ENCODE assay signal across 16 mouse cellular contexts in the genomic region with DNA sequence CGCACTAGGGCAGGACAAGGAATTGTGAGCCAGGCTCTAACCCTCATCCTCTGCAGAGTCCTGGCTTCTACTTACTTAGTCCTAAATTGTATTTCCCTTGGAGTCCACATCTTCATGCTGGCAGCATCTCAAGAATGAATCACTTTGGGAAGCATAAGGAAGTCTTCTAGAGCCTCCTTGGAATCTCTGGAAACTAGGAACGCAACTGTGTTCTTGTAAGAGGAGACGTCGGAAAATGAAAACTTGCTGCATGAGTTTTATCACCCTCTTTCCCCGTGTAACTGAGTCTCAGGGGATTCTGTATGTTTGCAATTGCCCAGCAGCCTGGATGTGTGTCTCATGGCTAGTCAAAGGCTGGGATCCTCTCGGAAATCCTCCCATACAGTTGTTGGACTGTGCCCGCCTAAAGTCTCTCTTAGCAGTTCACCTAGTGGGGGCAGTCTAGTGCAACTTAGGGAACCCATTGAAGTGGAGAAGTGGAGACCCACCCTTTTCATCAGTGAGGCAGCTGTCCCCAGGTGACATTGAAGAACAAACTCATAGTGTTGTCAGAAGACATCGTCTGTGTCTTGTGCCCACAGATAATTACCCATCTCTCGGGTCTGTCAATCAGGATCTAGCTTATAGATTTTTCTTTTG. TPM values are rescaled to one million over a fixed set of nuclear protein-coding genes. Genes with fewer than 3 reads are reported as not detected.
DNase-seq lines count a peak whose midpoint lies in the region; ATAC-seq and TF ChIP-seq lines count a peak whose summit lies in the region.
"Had no signal": no experiment of that assay in that cellular context is flagged by ENCODE, and none has a peak within 500 bp of the region (broad histone marks: within the 10 kb centered on the region; RNA-seq: fewer than 3 reads in every experiment).

No protein-coding gene starts in this region.

- DNase-seq in forebrain, postnatal 0 days, result no peak
- DNase-seq in kidney, adult 2 months, result peak; percentile 26
- peak; percentile 39 for DNase-seq in urinary bladder, postnatal 14 days (ENCODE audit: low spot score)
- no peak for DNase-seq in urinary bladder, postnatal 4 days (ENCODE audit: low spot score in 2 of 2)
- DNase-seq: cerebellum, adult 2 months; gastrocnemius, postnatal 10 days; kidney, adult 9 months; thymus, adult 2 months had no signal

- TF ChIP-seq POLR2A in kidney, adult 2 months (IDR thresholded peaks at IDR 0.05; ENCODE audit: low read depth, low read length), result no peak

- no peaks in the 10 kb centered on the region for H3K9me3 ChIP-seq in forebrain, postnatal 0 days (ENCODE audit: low read length)
- H3K9me3 ChIP-seq in forebrain, embryonic 16.5 days (ENCODE audit: control insufficient read depth, low read length), result no peaks in the 10 kb centered on the region
- H3K9me3 ChIP-seq in kidney, embryonic 15.5 days (replicated peaks), result no peaks in the 10 kb centered on the region
- no peaks in the 10 kb centered on the region for H3K9me3 ChIP-seq in midbrain, embryonic 15.5 days
- H3K9me3 ChIP-seq: hindbrain, embryonic 13.5 days; midbrain, embryonic 13.5 days had no signal

- H3K27ac ChIP-seq in forebrain, postnatal 0 days (ENCODE audit: low read depth, low read length), result no peak overlapping the region
- H3K27ac ChIP-seq in forebrain, embryonic 16.5 days (ENCODE audit: low read length), result no peak overlapping the region
- no peak overlapping the region for H3K27ac ChIP-seq in kidney, adult 2 months (ENCODE audit: insufficient read depth, low read depth, low read length)
- H3K27ac ChIP-seq in kidney, embryonic 15.5 days, result no peak overlapping the region
- H3K27ac ChIP-seq in midbrain, embryonic 15.5 days, result no peak overlapping the region
- H3K27ac ChIP-seq: hindbrain, embryonic 13.5 days; midbrain, embryonic 13.5 days had no signal

- 0 out of 2 replicates have a peak, but pooled peaks have one; percentile 3 for TF ChIP-seq CTCF in forebrain, postnatal 0 days (IDR thresholded peaks at IDR 0.05; ENCODE audit: low read depth)
- no peak for TF ChIP-seq CTCF in kidney, adult 2 months (conservative IDR thresholded peaks at IDR 0.05; ENCODE audit: insufficient read depth, insufficient read length, low read depth, low read length)

- H3K9ac ChIP-seq in forebrain, postnatal 0 days, result no peak overlapping the region
- H3K9ac ChIP-seq in forebrain, embryonic 16.5 days (replicated peaks; ENCODE audit: low read depth, low read length), result no peak overlapping the region
- no peak overlapping the region for H3K9ac ChIP-seq in kidney, embryonic 15.5 days
- no peak overlapping the region for H3K9ac ChIP-seq in midbrain, embryonic 15.5 days
- H3K9ac ChIP-seq: hindbrain, embryonic 13.5 days; midbrain, embryonic 13.5 days had no signal

- WGBS in forebrain, postnatal 0 days, result 85% methylated on average over 9 of the region's 9 CpGs
- WGBS in forebrain, embryonic 16.5 days, result 89% methylated on average over 9 of the region's 9 CpGs
- 72% methylated on average over 9 of the region's 9 CpGs for WGBS in kidney, adult 2 months
- WGBS in kidney, embryonic 15.5 days, result 72% methylated on average over 9 of the region's 9 CpGs
- 86% methylated on average over 9 of the region's 9 CpGs for WGBS in midbrain, embryonic 15.5 days

- H3K36me3 ChIP-seq in forebrain, postnatal 0 days (ENCODE audit: insufficient read depth), result no peaks in the 10 kb centered on the region
- no peaks in the 10 kb centered on the region for H3K36me3 ChIP-seq in forebrain, embryonic 16.5 days (ENCODE audit: control insufficient read depth, insufficient read depth)
- no peaks in the 10 kb centered on the region for H3K36me3 ChIP-seq in kidney, adult 2 months (ENCODE audit: control insufficient read depth, insufficient read depth, low read length)
- H3K36me3 ChIP-seq in kidney, embryonic 15.5 days, result no peaks in the 10 kb centered on the region
- H3K36me3 ChIP-seq in midbrain, embryonic 15.5 days (replicated peaks), result no peaks in the 10 kb centered on the region
- H3K36me3 ChIP-seq: G1E; hindbrain, embryonic 13.5 days; midbrain, embryonic 13.5 days had no signal

- H3K27me3 ChIP-seq in forebrain, postnatal 0 days (ENCODE audit: insufficient read depth, low read length), result no peaks in the 10 kb centered on the region
- no peaks in the 10 kb centered on the region for H3K27me3 ChIP-seq in forebrain, embryonic 16.5 days (replicated peaks; ENCODE audit: control insufficient read depth, insufficient read depth, low read length)
- H3K27me3 ChIP-seq in kidney, adult 2 months (replicated peaks; ENCODE audit: control insufficient read depth, insufficient read depth, low read length), result no peaks in the 10 kb centered on the region
- no peaks in the 10 kb centered on the region for H3K27me3 ChIP-seq in kidney, embryonic 15.5 days
- H3K27me3 ChIP-seq in midbrain, embryonic 15.5 days (replicated peaks), result no peaks in the 10 kb centered on the region
- H3K27me3 ChIP-seq: hindbrain, embryonic 13.5 days; midbrain, embryonic 13.5 days had no signal

- H3K4me3 ChIP-seq in forebrain, postnatal 0 days (ENCODE audit: low read depth, low read length), result no peak overlapping the region
- H3K4me3 ChIP-seq in forebrain, embryonic 16.5 days (replicated peaks; ENCODE audit: low read length), result no peak overlapping the region
- no peak overlapping the region for H3K4me3 ChIP-seq in kidney, adult 2 months (ENCODE audit: insufficient read depth, low read depth, low read length)
- no peak overlapping the region for H3K4me3 ChIP-seq in kidney, embryonic 15.5 days (replicated peaks)
- no peak overlapping the region for H3K4me3 ChIP-seq in midbrain, embryonic 15.5 days
- H3K4me3 ChIP-seq: hindbrain, embryonic 13.5 days; midbrain, embryonic 13.5 days had no signal

- ATAC-seq in forebrain, postnatal 0 days, result no peak
- ATAC-seq in forebrain, embryonic 16.5 days, result no peak
- ATAC-seq in kidney, embryonic 15.5 days (replicated peaks; ENCODE audit: low FRiP score), result no peak
- no peak for ATAC-seq in midbrain, embryonic 15.5 days (replicated peaks)
- ATAC-seq in granulocyte monocyte progenitor cell, adult 5-6 weeks (replicated peaks; ENCODE audit: poor library complexity, severe bottlenecking), result no peak
- ATAC-seq: midbrain, embryonic 13.5 days had no signal

- H3K4me2 ChIP-seq in forebrain, postnatal 0 days (ENCODE audit: low read depth), result no peak overlapping the region
- H3K4me2 ChIP-seq in forebrain, embryonic 16.5 days (ENCODE audit: low read length), result no peak overlapping the region
- H3K4me2 ChIP-seq in kidney, embryonic 15.5 days, result no peak overlapping the region
- no peak overlapping the region for H3K4me2 ChIP-seq in midbrain, embryonic 15.5 days
- H3K4me2 ChIP-seq: hindbrain, embryonic 13.5 days; midbrain, embryonic 13.5 days had no signal

- H3K4me1 ChIP-seq in forebrain, postnatal 0 days (ENCODE audit: insufficient read depth), result no peaks in the 10 kb centered on the region
- no peaks in the 10 kb centered on the region for H3K4me1 ChIP-seq in forebrain, embryonic 16.5 days (replicated peaks; ENCODE audit: control insufficient read depth, insufficient read depth, low read length)
- H3K4me1 ChIP-seq in kidney, adult 2 months (ENCODE audit: control insufficient read depth, insufficient read depth, low read length), result no peaks in the 10 kb centered on the region
- H3K4me1 ChIP-seq in kidney, embryonic 15.5 days, result peaks cover 14% of the 10 kb centered on the region
- peaks cover 2% of the 10 kb centered on the region; the same call in 1 of the 2 replicates for H3K4me1 ChIP-seq in midbrain, embryonic 15.5 days
- H3K4me1 ChIP-seq: hindbrain, embryonic 13.5 days; midbrain, embryonic 13.5 days had no signal

RNA-seq across cellular contexts. Expression of a gene that starts 34.2 kb away (rescaled TPM):
- total RNA-seq in forebrain, postnatal 0 days (2014; rRNA removed), result not detected in 2 replicates
- not detected in 2 replicates for polyA plus RNA-seq in forebrain, postnatal 0 days (2015; fragmentation: Nextera tagmentation; extraction: Ambion mirVana)
- 0.11 TPM in 1 of 2 replicates, not detected in the other for polyA plus RNA-seq in forebrain, embryonic 16.5 days (2015; fragmentation: Nextera tagmentation; extraction: Ambion mirVana)
- polyA plus RNA-seq in kidney, adult 2 months (2012; rRNA removed), result 0.77 and 1.1 TPM in 2 replicates
- 4.6 and 5.5 TPM in 2 replicates for polyA plus RNA-seq in kidney, embryonic 15.5 days (2015; fragmentation: Nextera tagmentation; extraction: Ambion mirVana)
- 0.12 TPM in 1 of 2 replicates, not detected in the other for polyA plus RNA-seq in midbrain, embryonic 15.5 days (2015; fragmentation: Nextera tagmentation; extraction: Ambion mirVana)
- total RNA-seq in granulocyte monocyte progenitor cell, adult 5-6 weeks (2014; fragmentation: Nextera tagmentation), result 2.0 TPM in 1 of 2 replicates, not detected in the other
- 0.60 and 4.0 TPM in 2 replicates for total RNA-seq in granulocyte monocyte progenitor cell, adult 5-6 weeks (2017)
- total RNA-seq: gastrocnemius, postnatal 10 days; layer of hippocampus, postnatal 25 days had no signal
- polyA plus RNA-seq: cerebellum, adult 2 months; G1E; midbrain, embryonic 13.5 days had no signal

Comparison
In these comparisons a context has a peak if more than half of its experiments do, and no peak if none do; other contexts are left out.
1. DNase-seq: peak in kidney, adult 2 months (single experiment) and urinary bladder, postnatal 14 days (single experiment); none in forebrain, postnatal 0 days (single experiment) and urinary bladder, postnatal 4 days (0 of 2).